Mouse (Mus musculus): ENCODE data around the gene Apba2. TPM values are rescaled to one million over a fixed set of nuclear protein-coding genes. Genes with fewer than 3 reads are reported as not detected.

Gene Apba2
- polyA plus RNA-seq, 1 experiment from 2014 or later: 18.3 TPM

DNA sequence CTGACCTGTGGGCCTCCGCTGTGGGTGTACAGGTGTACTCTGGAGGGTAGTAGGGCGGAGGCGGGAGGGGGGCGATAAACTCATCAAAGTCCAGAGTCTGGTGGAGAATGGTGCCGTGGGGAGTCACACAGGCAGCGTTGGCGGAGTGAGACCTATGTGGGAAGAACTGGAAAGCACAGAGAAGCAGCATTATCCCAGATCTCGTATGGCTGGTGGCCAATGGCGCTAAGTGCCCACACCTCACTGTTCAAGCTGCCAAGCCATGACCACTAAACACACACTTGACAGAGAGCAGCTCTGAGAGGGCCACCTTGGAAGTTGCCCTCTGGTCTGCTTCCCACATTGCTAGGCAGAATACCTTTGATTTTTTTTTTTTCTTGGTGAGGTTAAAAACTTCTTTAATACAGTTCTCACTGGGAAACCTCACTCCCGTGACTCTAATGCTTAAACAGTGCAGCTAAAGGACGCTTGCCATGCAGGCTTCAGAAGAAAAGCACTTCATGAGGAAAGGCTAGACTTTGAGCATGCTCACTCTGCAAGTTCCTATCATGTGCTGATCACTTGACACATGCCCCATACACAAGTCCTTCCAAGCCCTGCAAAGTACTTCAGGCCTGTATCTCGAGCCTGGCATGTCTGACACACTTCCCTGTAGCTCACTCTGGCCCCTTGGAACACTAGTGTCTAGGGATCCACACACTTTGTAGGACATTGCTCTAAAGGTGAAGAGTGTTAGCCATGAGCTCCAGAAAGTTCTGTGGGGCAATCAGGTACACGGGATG lies 275.4 kb downstream of the Apba2 start:
- Histone ChIP-seq H3K9ac (replicated peaks; ENCODE audit: low read length) (no peak overlapping the region), H3K4me1 (ENCODE audit: control insufficient read depth, insufficient read depth, low read length) (no peaks in the 10 kb centered on the region), H3K9me3 (replicated peaks; ENCODE audit: control insufficient read depth, low read length) (no peaks in the 10 kb centered on the region), H3K4me3 (ENCODE audit: low read depth, low read length) (no peak overlapping the region), H3K27ac (replicated peaks; ENCODE audit: low read depth, low read length) (no peak overlapping the region), H3K27me3 (ENCODE audit: control insufficient read depth, insufficient read depth, low read length) (no peaks in the 10 kb centered on the region), H3K36me3 (replicated peaks; ENCODE audit: control insufficient read depth, insufficient read depth, low read depth, low read length) (no peaks in the 10 kb centered on the region), H3K4me2 (ENCODE audit: low read depth, low read length) (no peak overlapping the region)
- no peak for ATAC-seq (replicated peaks; ENCODE audit: insufficient number of reproducible peaks, low FRiP score, low TSS enrichment, low read depth)
- 89% methylated on average over 13 of the region's 13 CpGs for WGBS
- DNase-seq (ENCODE audit: low spot score): no peak

DNA sequence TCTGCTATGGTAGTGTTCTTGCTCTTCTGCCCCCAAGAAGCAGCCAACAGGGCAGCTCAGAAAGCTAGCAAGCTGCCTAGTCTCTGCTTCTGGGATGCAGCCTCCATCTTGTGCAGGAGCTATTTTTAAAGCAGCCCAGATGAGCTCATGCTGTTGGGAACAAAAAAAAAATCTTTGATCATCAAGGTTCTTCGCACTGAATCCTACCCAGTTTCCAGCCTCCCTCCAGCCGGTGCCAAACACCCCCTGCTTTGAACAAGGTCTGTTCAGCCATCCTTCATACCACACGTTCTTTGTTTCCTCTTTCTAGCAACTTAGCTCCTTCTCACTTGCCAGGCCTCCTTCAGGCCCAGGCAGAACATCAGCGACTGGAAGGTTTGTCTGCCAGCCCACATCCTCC lies 278.0 kb downstream of the Apba2 start:
- no peak for ATAC-seq (replicated peaks; ENCODE audit: insufficient number of reproducible peaks, low FRiP score, low TSS enrichment, low read depth)
- H3K9ac ChIP-seq (replicated peaks; ENCODE audit: low read length): no peak overlapping the region
- 82% methylated on average over 4 of the region's 4 CpGs for WGBS
- H3K27me3 ChIP-seq (ENCODE audit: control insufficient read depth, insufficient read depth, low read length): no peaks in the 10 kb centered on the region
- no peak overlapping the region for H3K27ac ChIP-seq (replicated peaks; ENCODE audit: low read depth, low read length)
- no peaks in the 10 kb centered on the region for H3K9me3 ChIP-seq (replicated peaks; ENCODE audit: control insufficient read depth, low read length)
- no peak overlapping the region for H3K4me2 ChIP-seq (ENCODE audit: low read depth, low read length)
- no peak overlapping the region for H3K4me3 ChIP-seq (ENCODE audit: low read depth, low read length)
- no peak for DNase-seq (ENCODE audit: low spot score)
- H3K36me3 ChIP-seq (replicated peaks; ENCODE audit: control insufficient read depth, insufficient read depth, low read depth, low read length): no peaks in the 10 kb centered on the region
- no peaks in the 10 kb centered on the region for H3K4me1 ChIP-seq (ENCODE audit: control insufficient read depth, insufficient read depth, low read length)

DNA sequence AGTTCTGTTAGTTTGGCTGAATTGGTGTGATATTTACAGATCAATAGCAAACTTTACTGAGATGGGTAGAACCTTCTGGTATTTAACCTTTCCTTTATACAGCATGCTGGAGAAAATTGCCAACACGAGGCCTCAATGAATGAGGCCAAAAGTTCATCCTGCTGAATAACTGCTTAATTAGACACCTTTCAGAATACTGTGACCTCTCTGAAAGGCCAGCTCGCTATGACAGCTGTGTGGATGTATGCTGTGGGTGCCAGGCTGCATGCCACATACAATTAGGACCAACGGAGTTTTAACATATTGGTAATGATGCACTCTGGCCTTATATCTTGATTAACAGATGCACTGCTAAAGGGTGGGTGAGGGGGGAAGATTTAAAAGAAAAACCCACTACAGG lies 283.5 kb downstream of the Apba2 start:
- Histone ChIP-seq H3K27ac (replicated peaks; ENCODE audit: low read depth, low read length) (no peak overlapping the region), H3K27me3 (ENCODE audit: control insufficient read depth, insufficient read depth, low read length) (no peaks in the 10 kb centered on the region), H3K36me3 (replicated peaks; ENCODE audit: control insufficient read depth, insufficient read depth, low read depth, low read length) (no peaks in the 10 kb centered on the region), H3K4me3 (ENCODE audit: low read depth, low read length) (no peak overlapping the region), H3K4me1 (ENCODE audit: control insufficient read depth, insufficient read depth, low read length) (no peaks in the 10 kb centered on the region), H3K4me2 (ENCODE audit: low read depth, low read length) (no peak overlapping the region), H3K9me3 (replicated peaks; ENCODE audit: control insufficient read depth, low read length) (no peaks in the 10 kb centered on the region), H3K9ac (replicated peaks; ENCODE audit: low read length) (no peak overlapping the region)
- DNase-seq (ENCODE audit: low spot score): no peak
- ATAC-seq (replicated peaks; ENCODE audit: insufficient number of reproducible peaks, low FRiP score, low TSS enrichment, low read depth): no peak
- 27% methylated on average over 3 of the region's 3 CpGs for WGBS

DNA sequence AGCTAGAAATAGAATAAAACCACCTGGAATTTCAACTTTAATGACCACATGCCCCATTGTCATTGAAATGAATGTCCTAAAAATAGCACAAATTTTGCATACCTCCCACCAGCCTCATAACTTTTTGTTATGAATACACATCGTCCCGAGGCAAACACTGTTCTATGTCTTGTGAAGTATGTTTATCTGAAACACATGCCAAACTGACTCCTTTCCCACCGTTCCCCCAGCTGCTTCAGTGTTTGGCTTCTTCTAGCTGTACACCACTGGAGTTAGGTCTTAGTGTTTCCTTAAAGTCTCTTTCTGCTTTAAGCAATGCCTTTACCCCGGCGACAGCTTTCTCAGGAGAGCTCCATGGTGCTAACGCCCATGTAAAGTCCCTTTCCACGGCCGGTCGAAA lies 289.6 kb downstream of the Apba2 start:
- no peak for ATAC-seq (replicated peaks; ENCODE audit: insufficient number of reproducible peaks, low FRiP score, low TSS enrichment, low read depth)
- no peak overlapping the region for H3K4me3 ChIP-seq (ENCODE audit: low read depth, low read length)
- no peaks in the 10 kb centered on the region for H3K9me3 ChIP-seq (replicated peaks; ENCODE audit: control insufficient read depth, low read length)
- no peaks in the 10 kb centered on the region for H3K36me3 ChIP-seq (replicated peaks; ENCODE audit: control insufficient read depth, insufficient read depth, low read depth, low read length)
- no peaks in the 10 kb centered on the region for H3K4me1 ChIP-seq (ENCODE audit: control insufficient read depth, insufficient read depth, low read length)
- no peak overlapping the region for H3K27ac ChIP-seq (replicated peaks; ENCODE audit: low read depth, low read length)
- H3K4me2 ChIP-seq (ENCODE audit: low read depth, low read length): no peak overlapping the region
- no peaks in the 10 kb centered on the region for H3K27me3 ChIP-seq (ENCODE audit: control insufficient read depth, insufficient read depth, low read length)
- no peak for DNase-seq (ENCODE audit: low spot score)
- no peak overlapping the region for H3K9ac ChIP-seq (replicated peaks; ENCODE audit: low read length)
- WGBS: 84% methylated on average over 9 of the region's 9 CpGs

DNA sequence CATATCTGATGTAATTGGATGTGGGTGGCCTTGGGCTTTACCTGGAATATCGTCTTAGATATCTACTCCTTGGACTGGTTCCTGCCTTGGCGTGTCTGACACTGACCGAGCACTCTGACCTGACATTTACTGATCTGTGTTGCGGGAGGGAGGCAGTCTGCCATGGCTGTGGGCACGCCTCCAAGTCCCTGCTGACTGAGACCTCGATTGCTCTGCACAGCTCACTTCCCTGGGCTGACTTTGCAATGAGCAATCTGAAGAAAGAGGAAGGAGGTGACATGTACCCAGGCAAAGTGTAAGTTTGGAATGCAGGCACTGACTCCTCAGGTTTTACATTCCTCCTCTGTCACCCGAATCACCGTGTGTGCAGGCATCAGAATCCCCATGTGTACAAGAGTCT lies 290.5 kb downstream of the Apba2 start:
- Histone ChIP-seq H3K27me3 (ENCODE audit: control insufficient read depth, insufficient read depth, low read length) (no peaks in the 10 kb centered on the region), H3K4me1 (ENCODE audit: control insufficient read depth, insufficient read depth, low read length) (no peaks in the 10 kb centered on the region), H3K9ac (replicated peaks; ENCODE audit: low read length) (no peak overlapping the region), H3K36me3 (replicated peaks; ENCODE audit: control insufficient read depth, insufficient read depth, low read depth, low read length) (no peaks in the 10 kb centered on the region), H3K9me3 (replicated peaks; ENCODE audit: control insufficient read depth, low read length) (no peaks in the 10 kb centered on the region), H3K4me3 (ENCODE audit: low read depth, low read length) (no peak overlapping the region), H3K27ac (replicated peaks; ENCODE audit: low read depth, low read length) (no peak overlapping the region), H3K4me2 (ENCODE audit: low read depth, low read length) (no peak overlapping the region)
- no peak for ATAC-seq (replicated peaks; ENCODE audit: insufficient number of reproducible peaks, low FRiP score, low TSS enrichment, low read depth)
- DNase-seq (ENCODE audit: low spot score): no peak
- WGBS: 76% methylated on average over 8 of the region's 8 CpGs

DNA sequence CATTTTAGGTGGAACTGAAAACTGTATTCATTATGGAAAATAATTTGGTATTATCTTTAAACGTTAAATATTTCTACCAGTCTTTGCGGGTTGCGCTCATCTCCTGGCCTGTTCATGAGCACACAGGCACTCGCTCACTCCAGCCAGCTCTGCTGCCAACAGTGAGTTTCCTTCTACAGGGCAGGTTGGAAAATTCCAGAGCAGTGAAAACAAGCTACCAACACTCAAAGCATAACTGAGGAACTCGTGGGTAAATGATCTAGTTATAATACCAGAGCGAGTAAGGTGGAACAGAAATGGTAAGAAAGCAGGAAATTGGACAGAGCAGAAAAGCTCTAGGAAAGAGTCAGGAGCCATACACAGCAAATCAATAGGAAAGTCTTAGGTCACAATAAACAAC lies 294.0 kb downstream of the Apba2 start:
- Histone ChIP-seq H3K9ac (replicated peaks; ENCODE audit: low read length) (no peak overlapping the region), H3K4me3 (ENCODE audit: low read depth, low read length) (no peak overlapping the region), H3K36me3 (replicated peaks; ENCODE audit: control insufficient read depth, insufficient read depth, low read depth, low read length) (no peaks in the 10 kb centered on the region), H3K4me1 (ENCODE audit: control insufficient read depth, insufficient read depth, low read length) (no peaks in the 10 kb centered on the region), H3K27ac (replicated peaks; ENCODE audit: low read depth, low read length) (no peak overlapping the region), H3K4me2 (ENCODE audit: low read depth, low read length) (no peak overlapping the region), H3K9me3 (replicated peaks; ENCODE audit: control insufficient read depth, low read length) (no peaks in the 10 kb centered on the region), H3K27me3 (ENCODE audit: control insufficient read depth, insufficient read depth, low read length) (no peaks in the 10 kb centered on the region)
- WGBS: 82% methylated on average over 6 of the region's 6 CpGs
- ATAC-seq (replicated peaks; ENCODE audit: insufficient number of reproducible peaks, low FRiP score, low TSS enrichment, low read depth) (no peak), DNase-seq (ENCODE audit: low spot score) (no peak)

Other genes with a start within 250 kb of the Apba2 start
- 12.4 and 13.2 TPM in 2 replicates for gene Mtmr10, start 214.1 kb upstream of the Apba2 start, polyA plus RNA-seq (2014; fragmentation: Nextera tagmentation; extraction: Ambion mirVana)
- 5.5 and 6.4 TPM in 2 replicates for gene Fan1, start 127.6 kb upstream of the Apba2 start, polyA plus RNA-seq (2014; fragmentation: Nextera tagmentation; extraction: Ambion mirVana)
- 55.3 and 68.7 TPM in 2 replicates for gene Mphosph10, start 109.4 kb upstream of the Apba2 start, polyA plus RNA-seq (2014; fragmentation: Nextera tagmentation; extraction: Ambion mirVana)
- 44.3 and 44.4 TPM in 2 replicates for gene Mcee, start 109.1 kb upstream of the Apba2 start, polyA plus RNA-seq (2014; fragmentation: Nextera tagmentation; extraction: Ambion mirVana)

Measured in embryonic facial prominence, embryonic 11.5 days (tissue).